Mouse (Mus musculus) telencephalon, adult 2 months (tissue): ENCODE data around the gene Pbx2.

Experiments
- DNase-seq: peaks from one replicate; pipeline ENCODE4 v3.0.0-alpha.2; 2011; ENCODE audit warnings: low read depth, low spot score

The Pbx2 gene

GRCm38 (mm10) chr17:34582528-34582927, 8.5 kb upstream of the Pbx2 start:
- DNase-seq: no peak

GRCm38 (mm10) chr17:34583397-34583796, 7.7 kb upstream of the Pbx2 start:
- no peak for DNase-seq

- DNase-seq: no peak
Measured at GRCm38 (mm10) chr17:34583819-34584218, 7.2 kb upstream of the Pbx2 start.

GRCm38 (mm10) chr17:34585121-34585520, 5.9 kb upstream of the Pbx2 start:
- no peak for DNase-seq

DNA sequence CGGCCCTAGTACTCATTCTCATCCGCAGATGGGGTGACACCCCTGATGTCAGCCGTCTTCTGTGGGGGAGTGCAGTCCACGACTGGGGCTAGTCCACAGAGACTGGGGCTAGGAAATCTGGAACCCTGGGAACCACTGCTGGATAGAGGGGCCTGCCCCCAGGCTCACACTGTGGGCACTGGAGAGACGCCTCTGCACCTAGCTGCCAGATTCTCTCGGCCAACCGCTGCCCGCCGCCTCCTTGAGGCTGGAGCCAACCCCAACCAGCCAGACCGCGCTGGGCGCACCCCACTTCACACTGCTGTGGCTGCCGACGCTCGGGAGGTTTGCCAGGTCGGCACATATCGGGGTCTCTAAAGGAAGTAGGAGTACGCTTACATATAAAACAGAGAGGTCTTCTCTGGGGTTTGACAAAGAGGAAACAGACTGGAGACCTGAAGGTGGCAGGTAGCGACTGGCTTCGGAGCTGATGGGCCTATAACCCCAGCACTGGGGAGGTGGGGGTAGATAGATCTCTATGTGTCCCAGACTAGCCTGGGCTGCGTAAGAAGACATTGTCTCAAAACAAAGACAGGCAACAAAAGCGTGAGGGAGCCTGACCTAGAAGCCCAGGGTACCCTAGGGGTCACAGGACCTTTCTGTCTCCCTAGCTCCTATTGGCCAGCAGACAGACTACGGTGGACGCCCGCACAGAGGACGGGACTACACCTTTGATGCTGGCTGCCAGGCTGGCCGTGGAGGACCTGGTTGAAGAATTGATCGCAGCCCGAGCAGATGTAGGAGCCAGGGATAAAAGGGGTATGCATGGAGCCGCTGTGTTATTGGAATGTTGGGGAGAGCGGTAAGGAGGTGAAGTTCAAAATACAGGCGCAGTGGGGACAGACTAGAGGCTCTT, 4.9 kb upstream of the Pbx2 start:
- DNase-seq: no peak

- peak; percentile 79 for DNase-seq
Measured at GRCm38 (mm10) chr17:34586796-34587422, 4.2 kb upstream of the Pbx2 start.

GRCm38 (mm10) chr17:34587423-34587811, 3.6 kb upstream of the Pbx2 start:
- DNase-seq: peak; percentile 88

- no peak for DNase-seq
Measured at GRCm38 (mm10) chr17:34587814-34588213, 3.3 kb upstream of the Pbx2 start.

DNA sequence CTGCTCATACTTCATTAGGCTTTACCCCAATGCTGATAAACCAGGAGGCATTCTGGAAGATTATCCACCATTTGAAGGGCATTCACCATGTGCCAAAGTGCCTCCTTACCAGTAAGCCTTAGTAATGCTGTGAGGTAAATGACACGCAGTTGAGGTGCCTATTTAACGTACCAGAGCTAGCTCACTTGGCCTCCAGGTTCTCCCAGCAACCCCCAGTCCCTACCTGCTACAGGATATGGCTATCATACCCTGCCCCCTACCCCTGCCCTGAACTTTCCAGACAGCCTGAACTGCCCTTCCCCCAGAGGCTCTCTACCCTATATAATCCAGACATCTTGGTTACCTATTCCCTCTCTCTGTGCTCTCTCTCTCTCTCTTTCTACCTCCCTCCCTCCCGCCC, 2.3 kb upstream of the Pbx2 start:
- DNase-seq: no peak

- DNase-seq: no peak
Measured at GRCm38 (mm10) chr17:34589206-34589605, 1.9 kb upstream of the Pbx2 start.

DNA sequence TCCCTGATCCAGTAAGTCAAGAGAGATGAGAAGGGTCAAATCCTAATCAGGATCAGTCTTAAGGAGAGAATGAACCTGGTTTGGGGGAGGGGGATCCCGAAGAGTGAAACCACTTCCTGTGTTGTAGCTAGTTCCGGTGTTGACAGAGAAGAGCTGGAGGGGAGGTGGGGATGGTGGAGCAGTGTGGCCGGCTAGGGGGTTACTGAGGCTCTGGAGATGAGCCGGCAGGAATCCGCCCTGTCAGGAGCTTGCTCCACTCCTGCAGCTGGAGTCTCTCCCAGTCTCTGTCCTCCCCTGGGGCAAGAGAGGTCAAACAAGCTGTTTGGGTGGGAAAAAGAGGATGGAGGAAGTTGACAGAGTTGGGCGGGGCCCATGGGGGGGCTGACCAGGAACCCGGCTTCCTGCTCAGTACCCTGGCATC, 1.4 kb upstream of the Pbx2 start, which contains the start of gene Gpsm3:
TSS of gene Gpsm3 (plus strand) at position 126 of the 421 bp plus-strand sequence.
- no peak for DNase-seq

DNA sequence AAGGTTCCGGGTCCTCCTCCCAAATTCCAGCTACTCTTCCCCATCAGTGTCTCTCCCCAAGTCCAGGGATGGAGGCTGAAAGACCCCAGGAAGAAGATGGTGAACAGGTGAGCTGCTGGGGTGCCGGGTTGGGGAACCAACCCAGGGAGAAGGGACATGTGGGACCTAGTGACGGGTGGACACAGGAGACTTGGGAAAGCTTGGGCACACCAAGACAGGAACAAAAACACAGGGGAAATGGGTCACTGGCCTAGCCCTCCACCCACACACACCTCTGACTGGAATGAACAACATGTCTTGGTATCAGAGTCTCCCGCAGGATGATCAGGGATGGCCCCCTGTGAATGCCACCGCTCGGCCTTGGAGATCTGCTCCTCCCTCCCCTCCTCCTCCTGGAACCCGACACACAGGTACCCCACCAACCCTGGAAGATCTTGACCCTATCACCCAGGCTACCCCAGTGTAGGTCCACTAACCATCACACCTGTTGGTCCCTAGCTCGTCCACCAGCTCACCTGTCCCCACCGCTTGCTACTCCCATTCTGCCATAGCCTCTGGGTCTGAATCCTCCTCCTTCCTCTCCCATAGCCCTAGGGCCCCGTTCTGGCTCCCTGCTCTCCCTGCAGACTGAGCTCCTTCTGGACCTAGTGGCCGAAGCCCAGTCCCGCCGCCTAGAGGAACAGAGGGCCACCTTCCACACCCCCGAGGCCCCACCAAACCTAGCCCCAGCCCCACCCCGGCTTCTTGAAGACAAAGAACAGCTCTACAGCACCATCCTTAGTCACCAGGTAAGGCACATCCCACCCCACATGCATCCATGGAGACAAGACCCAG, 695 bp upstream of the Pbx2 start:
- no peak for DNase-seq

DNA sequence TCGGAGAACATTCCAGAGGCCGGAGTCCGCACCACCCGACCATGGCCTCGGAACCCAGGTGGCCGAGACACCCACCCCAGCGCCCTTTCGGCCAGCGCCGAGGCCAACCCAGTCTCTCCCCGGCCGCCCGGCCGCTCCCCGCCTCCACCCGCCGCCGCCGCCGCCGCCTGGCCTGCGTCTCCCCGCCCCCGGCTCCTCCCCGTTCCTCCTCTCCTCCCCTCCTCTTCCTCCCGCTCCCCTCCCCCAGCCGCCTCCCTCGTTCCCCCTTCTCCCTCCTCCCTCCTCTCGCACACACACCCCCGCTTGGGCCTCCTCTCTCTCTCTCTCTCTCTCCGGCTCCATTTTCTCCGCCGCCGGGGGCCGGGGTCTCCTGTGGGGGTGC, 919 bp downstream of the Pbx2 start:
- peak; percentile 81 for DNase-seq

DNA sequence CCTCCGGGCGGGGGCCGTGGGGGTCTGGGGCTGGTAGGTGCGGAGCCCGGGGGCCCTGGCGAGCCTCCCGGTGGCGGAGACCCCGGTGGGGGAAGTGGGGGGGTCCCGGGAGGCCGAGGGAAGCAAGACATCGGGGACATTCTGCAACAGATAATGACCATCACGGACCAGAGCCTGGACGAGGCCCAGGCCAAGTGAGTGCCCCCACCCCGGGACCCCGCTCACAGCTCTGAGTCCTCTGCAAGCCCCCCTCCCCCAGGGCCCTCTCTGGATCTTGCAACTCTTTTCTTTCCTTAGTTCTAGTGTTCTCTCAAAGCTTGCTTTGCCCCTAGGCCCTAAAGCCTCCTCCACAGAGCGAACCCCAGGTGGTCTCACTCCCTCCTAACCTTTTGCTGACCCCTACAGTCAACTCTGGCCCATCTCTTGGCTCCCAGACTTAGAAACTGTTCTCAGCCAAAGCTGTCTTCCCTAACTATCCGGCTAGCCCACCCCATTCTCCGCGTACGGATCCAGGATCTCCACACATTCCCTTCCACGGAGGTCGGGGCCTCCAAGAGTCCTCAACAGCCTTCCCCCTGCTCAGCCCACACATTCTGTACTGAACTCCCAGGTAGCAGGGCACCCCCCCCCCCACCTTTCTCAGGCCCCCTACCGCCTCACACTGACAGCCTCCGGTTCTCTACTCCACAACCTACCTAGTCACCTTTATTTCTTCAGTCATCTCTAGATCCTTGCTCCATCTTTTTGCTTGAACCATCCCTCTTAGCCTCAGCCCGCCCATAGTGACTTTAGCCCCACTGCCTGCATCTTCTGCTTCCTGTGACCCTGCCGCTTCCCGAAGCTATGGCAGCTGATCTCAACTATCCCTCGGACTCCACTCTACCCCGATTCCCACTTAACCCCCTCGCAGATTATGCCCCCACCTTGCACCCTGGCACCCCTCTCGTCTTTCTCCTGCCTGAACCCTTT, 1.8 kb downstream of the Pbx2 start:
- no peak for DNase-seq

- no peak for DNase-seq
Measured at GRCm38 (mm10) chr17:34593752-34594525, 2.9 kb downstream of the Pbx2 start.

- no peak for DNase-seq
Measured at GRCm38 (mm10) chr17:34596098-34596497, 5.0 kb downstream of the Pbx2 start.

- no peak for DNase-seq
Measured at GRCm38 (mm10) chr17:34597566-34598095, 6.6 kb downstream of the Pbx2 start, which contains the start of gene Ager. Gene Ager, plus strand, starts transcription at chr17:34597862.

- no peak for DNase-seq
Measured at GRCm38 (mm10) chr17:34599891-34600290, 8.8 kb downstream of the Pbx2 start.

DNA sequence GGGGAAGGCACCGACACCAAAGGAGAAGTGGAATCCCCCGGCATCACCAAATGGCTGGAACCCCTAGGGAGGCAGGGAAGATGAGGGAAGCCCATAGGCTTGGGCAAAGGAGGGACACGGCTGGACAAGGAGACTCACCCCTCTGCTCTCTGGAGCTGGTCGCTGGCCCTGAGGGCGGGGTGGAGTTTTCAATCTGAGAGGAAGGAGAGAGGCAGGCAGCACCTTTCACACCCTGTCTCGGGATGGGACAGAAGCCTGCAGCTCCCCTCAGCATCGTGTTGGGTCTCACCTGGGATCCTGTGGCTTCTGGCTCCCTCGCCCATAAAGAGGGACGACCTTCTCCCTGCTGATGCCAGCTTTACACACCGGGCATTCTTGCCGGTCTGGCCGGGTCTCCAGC, 10.7 kb downstream of the Pbx2 start:
- DNase-seq: no peak
